Mouse (Mus musculus): ENCODE data around the gene Large1.
"Not testable (repeated sequence)": the region's sequence is repeated elsewhere in the genome, so short reads cannot be mapped to it uniquely, and the experiment has no call there.

Gene Large1

DNA sequence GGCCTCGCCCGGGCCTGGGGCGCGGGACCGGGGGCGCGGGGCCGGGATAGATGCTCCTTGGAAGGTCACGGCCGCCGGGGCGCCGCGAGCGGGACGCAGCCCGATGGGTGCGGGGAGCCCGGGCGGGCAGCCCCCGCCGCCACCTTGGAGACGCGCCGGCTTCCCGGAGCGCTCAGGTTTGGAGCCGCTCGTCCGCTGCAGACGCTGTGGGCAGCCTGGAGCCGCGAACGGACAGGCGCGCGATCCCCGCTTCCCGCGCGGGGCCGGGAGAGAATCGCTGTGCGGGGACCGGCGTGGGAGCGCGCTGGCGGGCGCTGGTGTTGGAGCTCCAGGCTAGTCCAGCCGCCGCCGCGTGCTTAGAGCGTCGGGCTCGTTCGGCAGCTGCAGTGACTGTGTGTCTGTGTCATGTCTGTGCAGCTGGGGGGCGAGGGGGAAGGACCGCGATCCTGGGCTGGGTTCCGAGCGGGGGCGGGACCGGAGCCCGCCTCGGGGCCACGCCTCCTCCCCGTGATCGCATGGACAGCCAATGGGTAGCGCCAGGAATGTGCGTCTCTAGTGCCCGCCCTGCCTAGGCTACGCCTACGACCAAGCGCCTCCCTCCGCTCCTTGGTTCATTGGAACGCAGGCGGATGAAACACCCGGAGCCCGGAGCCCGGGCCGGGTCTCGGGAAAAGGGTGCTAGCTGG, at the start of gene Large1:
Gene Large1, minus strand, starts transcription at position 433 of the 686 bp plus-strand sequence.
- DNase-seq (ENCODE audit: low spot score), result peak; percentile 99

DNA sequence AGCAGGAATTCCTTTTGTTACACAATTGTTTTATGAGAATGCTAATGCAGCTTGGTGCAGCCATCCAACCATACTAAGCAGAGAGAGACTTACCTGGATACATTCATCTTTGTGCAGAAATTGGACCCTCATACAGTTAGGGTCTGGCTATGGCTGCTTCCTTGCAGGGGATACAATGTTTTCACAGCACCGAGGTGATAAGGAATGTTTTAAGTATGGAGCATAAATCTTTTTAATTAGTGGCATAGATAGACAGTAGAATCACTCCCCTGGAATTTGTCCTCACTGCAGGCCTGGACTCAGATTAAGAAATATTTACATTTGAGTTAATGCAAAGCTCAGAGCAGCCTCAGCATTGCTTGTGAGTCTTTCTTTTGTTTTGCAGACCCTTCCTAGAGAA, 47.0 kb upstream of the Large1 start:
- no peak for DNase-seq (ENCODE audit: low spot score)

- DNase-seq (ENCODE audit: low spot score), result not testable (repeated sequence)
Observed at GRCm38 (mm10) chr8:73373001-73373400, 19.7 kb upstream of the Large1 start.

GRCm38 (mm10) chr8:73355979-73356378, 2.6 kb upstream of the Large1 start:
- peak; percentile 67 for DNase-seq (ENCODE audit: low spot score)

- DNase-seq (ENCODE audit: low spot score), result no peak
Observed at GRCm38 (mm10) chr8:73354201-73354881, 1.0 kb upstream of the Large1 start.

DNA sequence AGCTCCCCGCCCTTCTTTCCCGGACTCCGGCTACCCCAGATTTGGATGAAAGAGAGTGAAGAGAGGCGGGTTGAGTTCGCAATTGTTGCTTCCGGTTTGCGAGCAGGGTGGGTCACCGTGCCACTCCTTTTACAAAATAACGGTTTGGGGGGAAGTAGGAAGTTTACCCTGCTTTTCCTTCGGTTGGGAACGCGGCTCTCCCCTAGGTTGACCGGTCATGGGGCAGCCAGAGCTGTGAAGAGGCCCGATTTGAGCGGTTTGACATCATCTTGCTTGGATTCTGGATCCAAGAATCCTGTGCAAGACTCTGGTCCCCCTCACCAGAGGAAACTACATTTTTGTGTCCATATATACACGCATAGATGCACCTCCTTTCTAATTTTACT, 447 bp upstream of the Large1 start:
- no peak for DNase-seq (ENCODE audit: low spot score)

- peak; percentile 64 for DNase-seq (ENCODE audit: low spot score)
Observed at GRCm38 (mm10) chr8:73352301-73353107, 836 bp downstream of the Large1 start.

- peak; percentile 72 for DNase-seq (ENCODE audit: low spot score)
Observed at GRCm38 (mm10) chr8:73350366-73350765, 3.0 kb downstream of the Large1 start.

GRCm38 (mm10) chr8:73342761-73343395, 10.5 kb downstream of the Large1 start:
- peak; percentile 92 for DNase-seq (ENCODE audit: low spot score)

- DNase-seq (ENCODE audit: low spot score), result no peak
Observed at GRCm38 (mm10) chr8:73336845-73337244, 16.5 kb downstream of the Large1 start.

DNA sequence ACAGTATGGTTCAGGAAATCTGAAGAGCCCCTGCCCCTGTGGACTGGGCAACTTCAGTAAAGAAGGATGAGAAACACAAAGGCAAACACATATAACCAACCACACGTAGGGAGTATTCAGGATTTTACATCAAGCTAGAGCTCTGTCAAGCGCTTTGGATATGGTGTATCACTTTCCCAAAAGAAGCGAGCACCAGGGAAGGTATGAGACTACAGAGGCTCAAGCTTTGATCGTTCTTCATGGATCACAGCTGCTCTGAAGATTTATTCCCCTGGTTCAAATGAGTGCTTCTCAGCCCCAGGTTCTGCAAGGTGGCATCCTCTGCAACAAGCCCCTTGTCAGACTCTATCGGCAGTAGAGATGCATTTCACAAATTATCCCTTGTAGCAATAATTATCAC, 24.2 kb downstream of the Large1 start:
- no peak for DNase-seq (ENCODE audit: low spot score)

- DNase-seq (ENCODE audit: low spot score), result peak; percentile 55
Observed at GRCm38 (mm10) chr8:73328056-73328455, 25.3 kb downstream of the Large1 start.

GRCm38 (mm10) chr8:73324667-73325066, 28.7 kb downstream of the Large1 start:
- peak; percentile 21 for DNase-seq (ENCODE audit: low spot score)

GRCm38 (mm10) chr8:73323591-73323990, 29.7 kb downstream of the Large1 start:
- DNase-seq (ENCODE audit: low spot score), result no peak

- DNase-seq (ENCODE audit: low spot score), result not testable (repeated sequence)
Observed at GRCm38 (mm10) chr8:73319500-73319899, 33.8 kb downstream of the Large1 start.

DNA sequence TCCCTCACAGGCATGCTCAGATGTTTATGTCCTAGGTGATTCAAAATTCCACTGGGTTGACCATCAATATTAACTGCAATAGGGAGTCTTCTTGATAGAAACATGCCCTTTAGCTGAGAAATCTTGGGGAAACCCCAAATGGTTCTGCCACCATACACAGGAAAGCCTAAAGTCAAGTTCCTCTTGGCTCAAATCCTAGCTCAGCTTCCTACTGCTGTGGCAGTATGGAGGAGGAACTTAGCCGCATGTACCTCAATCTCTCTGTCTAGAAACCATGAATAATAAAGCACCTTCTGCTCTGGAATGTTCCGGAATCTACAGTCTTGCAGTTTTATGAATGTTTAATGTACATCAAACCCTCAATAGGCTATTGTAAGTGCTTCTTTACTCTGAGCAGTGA, 39.4 kb downstream of the Large1 start:
- DNase-seq (ENCODE audit: low spot score), result no peak

- DNase-seq (ENCODE audit: low spot score), result peak; percentile 55
Observed at GRCm38 (mm10) chr8:73312714-73313607, 40.4 kb downstream of the Large1 start.

DNA sequence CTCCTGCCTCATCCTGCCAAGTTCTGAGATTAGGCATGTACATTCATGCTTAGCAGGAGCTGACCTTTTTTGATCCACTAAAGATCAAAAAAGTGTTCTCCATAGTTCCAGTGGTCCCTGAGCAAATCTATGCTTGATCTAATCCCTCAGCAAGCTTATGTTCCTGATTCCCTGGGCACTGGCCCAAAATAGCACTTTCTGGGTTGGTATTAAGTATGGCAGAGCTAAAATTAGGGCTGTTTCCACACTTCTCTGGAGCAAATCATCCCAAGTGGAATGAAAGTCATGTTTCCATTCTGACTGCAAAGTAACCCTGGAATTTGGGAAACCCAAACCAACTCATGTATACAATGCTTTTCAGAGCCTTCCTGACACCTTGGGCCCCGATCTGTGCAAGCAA, 42.9 kb downstream of the Large1 start:
- DNase-seq (ENCODE audit: low spot score), result peak; percentile 74

DNA sequence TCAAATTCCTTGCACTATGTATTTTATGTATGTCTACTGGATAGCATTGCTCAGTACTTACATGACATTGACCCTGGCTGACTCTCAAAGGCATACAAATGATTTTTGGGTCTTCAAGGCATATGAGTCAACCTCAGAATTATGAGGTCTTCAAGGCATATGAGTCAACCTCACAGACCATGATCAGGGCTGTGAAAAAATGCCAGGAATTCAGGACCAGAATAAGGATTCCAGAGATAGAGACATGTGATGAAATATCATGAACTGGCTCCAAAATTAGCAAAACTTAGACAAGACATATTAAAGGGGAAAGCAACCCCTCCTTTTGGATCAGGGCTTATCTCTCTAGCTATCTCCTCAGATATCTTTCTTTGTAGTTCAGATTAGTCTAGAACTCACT, 43.3 kb downstream of the Large1 start:
- DNase-seq (ENCODE audit: low spot score), result no peak

DNA sequence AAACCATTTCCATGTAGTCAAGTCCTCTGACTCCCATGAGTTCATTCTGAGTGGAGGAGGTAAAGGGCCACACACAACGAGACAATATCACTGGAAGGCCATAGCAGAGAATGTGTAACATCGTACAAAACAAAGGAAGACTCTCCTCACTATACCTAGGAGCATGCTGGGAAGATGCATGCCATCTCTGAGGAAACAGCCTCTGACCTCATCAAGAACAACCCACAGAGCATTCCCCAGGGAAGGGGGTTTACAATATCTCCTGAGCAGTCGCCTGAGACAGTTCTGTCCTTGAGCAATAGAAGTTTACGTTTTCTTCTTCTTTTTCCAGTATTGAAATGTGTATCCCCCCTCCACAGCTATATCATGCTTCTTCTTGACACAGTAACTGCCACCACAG, 49.4 kb downstream of the Large1 start:
- DNase-seq (ENCODE audit: low spot score), result no peak

DNA sequence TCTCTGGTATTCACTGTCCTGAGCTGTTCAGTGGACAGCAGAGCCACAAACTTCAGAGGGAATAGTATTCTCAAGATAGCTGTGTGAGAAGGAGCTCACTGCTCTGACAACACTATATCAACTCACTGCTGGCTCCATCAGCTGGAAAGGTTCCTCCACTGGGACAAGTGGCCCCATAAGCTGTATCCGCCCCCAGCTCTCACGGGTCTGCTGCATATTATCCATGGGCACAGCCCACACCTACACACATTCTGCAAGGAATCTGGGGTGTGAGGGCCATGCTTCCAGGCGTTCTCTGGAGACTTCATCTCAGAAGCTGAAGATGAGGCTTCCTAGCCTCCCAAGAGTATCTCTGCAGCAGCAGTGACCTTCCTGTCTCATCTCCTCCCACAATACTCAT, 50.4 kb downstream of the Large1 start:
- no peak for DNase-seq (ENCODE audit: low spot score)

All from adipocyte (in vitro differentiated cells).